Mouse (Mus musculus) heart, postnatal 25 days (tissue): ENCODE measurements at regions not wholly inside any gene's neighbourhood (a gene's known extent, or its start where the extent isn't known, plus 50 kb on each side); places are given as distances from the start of the nearest gene placed in this dataset.

Experiments
- DNase-seq: peaks from one replicate; pipeline ENCODE4 v3.0.0; 2022; ENCODE audit warnings: low spot score
- intact Hi-C: fragments of 180-260 bp; cut with DNase I; formaldehyde crosslinking; loops from one replicate; pipeline ENCODE4 v1.15.1; 2025

- no peak for DNase-seq
- intact Hi-C loops: no loop called here
Observed at GRCm38 (mm10) chr8:127958351-127959044, 399.9 kb upstream of the Nrp1 start.

- no peak for DNase-seq
- intact Hi-C loops: no loop called here
Observed at GRCm38 (mm10) chr8:127962862-127963261, 395.5 kb upstream of the Nrp1 start.

- intact Hi-C loops: no loop called here
- no peak for DNase-seq
Observed at GRCm38 (mm10) chr8:127963625-127964024, 394.8 kb upstream of the Nrp1 start.

GRCm38 (mm10) chr8:127964801-127965200 lies 393.6 kb upstream of the Nrp1 start:
- no peak for DNase-seq
- intact Hi-C loops: no loop called here

DNA sequence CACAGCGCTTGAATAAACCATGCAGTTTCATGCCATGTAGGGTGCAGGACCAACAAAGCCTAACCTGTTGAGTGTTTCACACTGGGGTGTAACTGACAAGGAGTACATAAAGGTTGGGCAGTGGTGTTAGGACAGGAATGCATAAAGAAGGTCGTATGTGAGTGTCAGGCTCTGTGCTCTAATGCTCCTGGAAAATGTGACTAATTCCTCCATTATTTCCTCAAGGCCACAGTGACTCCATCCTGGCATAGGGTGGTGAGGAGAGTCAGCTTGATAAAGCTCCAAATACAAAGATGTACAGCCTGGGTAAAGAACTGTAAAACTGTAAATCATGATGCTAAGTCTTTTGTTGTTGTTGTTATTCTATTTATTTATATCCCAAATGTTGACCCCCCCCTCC lies 393.1 kb upstream of the Nrp1 start:
- intact Hi-C loops: no loop called here
- no peak for DNase-seq

DNA sequence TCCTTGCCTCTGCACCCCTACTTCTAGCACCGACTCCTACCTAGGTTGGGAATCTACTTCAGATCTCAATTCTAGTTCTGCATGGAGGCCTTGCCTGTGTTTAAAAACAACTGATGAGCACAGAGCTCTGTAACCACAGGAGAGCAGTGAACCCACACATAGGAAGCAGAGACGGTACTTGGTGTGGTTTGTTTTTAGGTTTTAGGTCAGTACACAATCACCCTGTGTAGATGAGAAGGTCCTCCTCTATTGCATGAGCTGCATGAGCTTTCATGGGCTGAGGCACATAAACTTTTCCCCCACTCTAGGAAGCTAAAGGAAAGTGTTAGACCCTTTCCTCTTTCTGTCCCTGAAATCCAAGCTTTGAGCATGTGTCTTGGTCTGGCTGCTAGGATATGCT lies 390.4 kb upstream of the Nrp1 start:
- intact Hi-C loops: no loop called here
- DNase-seq: no peak

- intact Hi-C loops: no loop called here
- DNase-seq: no peak
Observed at GRCm38 (mm10) chr8:127973194-127973593, 385.2 kb upstream of the Nrp1 start.

GRCm38 (mm10) chr8:127977746-127978145 lies 380.7 kb upstream of the Nrp1 start:
- intact Hi-C loops: no loop called here
- no peak for DNase-seq

DNA sequence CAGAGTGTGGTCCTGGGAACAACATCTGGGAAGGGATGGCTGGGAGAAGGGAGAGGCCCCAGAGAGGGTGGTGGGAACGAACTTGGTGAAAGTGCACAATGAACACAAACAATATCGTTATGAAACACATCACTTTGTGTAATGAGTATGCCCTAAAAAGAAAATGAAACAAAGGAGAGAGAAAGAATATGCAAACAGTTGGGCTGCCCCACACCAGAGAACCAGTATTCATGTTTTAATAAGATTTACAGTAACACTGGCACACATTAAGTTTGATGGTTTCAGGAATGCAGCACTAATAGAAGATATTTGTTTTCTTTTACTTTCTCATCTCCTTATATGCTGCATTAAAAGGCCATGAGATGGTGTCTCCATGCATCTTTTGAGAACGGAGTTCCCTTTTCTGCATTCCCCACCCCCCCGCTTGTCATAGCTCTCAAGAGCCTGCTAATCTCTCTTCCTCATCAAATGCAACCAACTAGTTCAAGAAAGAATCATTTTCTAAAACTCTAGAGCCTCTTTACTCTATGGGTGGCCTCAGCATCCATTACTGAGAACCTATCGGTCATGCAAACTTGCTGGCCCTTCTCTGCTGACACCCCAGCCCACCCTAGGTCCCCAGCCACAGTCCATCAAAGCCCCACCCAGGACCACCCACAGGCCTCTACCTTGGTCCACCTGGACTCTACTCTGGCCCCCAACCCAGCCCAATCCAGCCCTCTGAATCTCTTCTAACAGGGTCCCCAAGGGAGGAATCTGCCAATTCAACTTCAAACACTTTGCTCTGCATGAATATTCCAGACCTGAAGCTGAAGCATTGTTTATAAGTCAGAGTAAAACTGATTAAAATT lies 379.0 kb upstream of the Nrp1 start:
- DNase-seq: no peak
- intact Hi-C loops: no loop called here

GRCm38 (mm10) chr8:127982165-127982564 lies 376.2 kb upstream of the Nrp1 start:
- DNase-seq: no peak
- intact Hi-C loops: no loop called here

DNA sequence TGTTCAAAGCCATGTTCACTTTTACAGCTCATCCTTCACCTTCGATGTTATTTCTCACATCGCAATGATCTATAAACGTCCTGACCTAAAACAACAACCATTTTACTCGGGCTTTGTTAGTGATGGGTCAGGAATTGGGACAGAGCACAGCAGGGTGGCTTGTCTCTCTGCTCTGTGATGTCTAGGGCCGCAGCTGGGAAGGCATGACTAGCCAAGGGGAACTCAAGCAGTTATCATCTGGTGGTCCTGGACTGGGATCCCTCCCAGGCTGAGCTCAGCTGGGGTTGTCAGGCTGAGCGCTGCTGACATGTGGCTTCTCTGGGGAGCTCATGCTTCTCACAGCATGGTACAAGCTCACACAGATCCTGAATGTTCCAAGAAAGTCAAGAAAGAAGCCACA lies 372.8 kb upstream of the Nrp1 start:
- intact Hi-C loops: loop anchor here (1.0 kb wide), 1 partner anchor 19 kb away; no protein-coding TSS in a partner anchor
- peak; percentile 6 for DNase-seq

DNA sequence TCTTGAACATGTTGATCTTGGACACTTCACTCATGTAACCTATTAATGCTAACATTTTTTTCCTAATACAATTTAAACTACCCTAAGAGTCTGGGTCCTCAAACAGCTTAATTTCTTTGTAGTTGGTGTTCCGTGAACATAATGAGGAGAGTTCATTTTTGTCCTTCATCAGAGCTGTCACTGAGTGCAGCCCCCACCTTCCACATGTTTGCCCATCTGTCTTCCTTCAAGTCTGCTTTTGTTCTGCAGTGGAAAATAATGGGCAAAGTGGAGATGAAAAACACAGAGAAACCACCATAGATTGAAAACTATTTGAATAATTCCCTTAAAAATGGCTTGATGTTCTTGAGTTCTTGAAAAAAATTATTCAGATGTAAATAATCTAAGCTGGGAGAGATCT lies 369.5 kb upstream of the Nrp1 start:
- intact Hi-C loops: no loop called here
- no peak for DNase-seq

- intact Hi-C loops: no loop called here
- DNase-seq: no peak
Observed at GRCm38 (mm10) chr8:127994898-127995297, 363.5 kb upstream of the Nrp1 start.

DNA sequence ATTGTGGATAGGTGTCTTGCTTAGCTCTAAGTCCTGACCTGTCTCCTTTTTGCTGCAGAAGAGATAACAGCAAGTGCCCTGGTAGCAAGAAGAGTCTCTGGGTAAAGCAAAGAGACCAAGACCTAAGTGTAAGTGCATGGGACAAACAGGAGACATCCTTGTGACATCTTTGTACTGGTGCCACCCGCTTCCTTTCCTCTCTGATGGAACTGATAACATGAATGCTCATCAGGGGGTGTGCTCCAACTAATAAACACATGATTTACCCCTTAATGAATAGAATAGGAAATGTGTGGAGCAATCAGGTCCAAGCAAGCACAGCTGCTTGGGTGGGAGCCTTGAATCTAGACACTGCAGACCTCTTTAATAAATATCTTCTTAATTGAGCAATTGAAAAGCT lies 362.9 kb upstream of the Nrp1 start:
- intact Hi-C loops: no loop called here

DNA sequence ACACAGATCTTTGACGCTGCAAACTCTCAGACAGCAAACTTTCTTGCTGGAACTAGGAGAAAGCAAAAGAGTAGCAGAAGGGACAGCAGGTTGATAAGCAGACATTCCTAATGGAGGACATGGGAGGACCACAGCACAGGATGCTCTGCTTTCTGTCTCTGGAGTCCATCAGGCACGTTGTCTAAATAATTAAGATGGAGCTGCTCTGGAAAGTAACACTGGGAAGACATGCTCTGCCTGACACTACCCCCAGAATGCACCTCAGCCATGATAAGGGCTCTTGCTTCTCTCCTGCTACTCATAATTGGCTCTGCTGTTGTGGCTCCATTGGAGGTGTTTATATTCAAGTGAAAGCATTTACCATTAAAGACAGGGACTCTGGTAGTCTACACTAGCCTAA lies 356.0 kb upstream of the Nrp1 start:
- no peak for DNase-seq
- intact Hi-C loops: no loop called here

More for the DNA sequence above, 362.9 kb upstream of the Nrp1 start:
- DNase-seq: no peak

GRCm38 (mm10) chr8:128002806-128003205 lies 355.6 kb upstream of the Nrp1 start:
- intact Hi-C loops: no loop called here
- no peak for DNase-seq

GRCm38 (mm10) chr8:128003385-128003784 lies 355.0 kb upstream of the Nrp1 start:
- DNase-seq: no peak
- intact Hi-C loops: no loop called here

GRCm38 (mm10) chr8:128003881-128004286 lies 354.5 kb upstream of the Nrp1 start:
- intact Hi-C loops: no loop called here
- DNase-seq: no peak

- no peak for DNase-seq
- intact Hi-C loops: no loop called here
Observed at GRCm38 (mm10) chr8:128009393-128010010, 348.9 kb upstream of the Nrp1 start.

GRCm38 (mm10) chr8:128017171-128017570 lies 341.2 kb upstream of the Nrp1 start:
- no peak for DNase-seq
- intact Hi-C loops: no loop called here

GRCm38 (mm10) chr8:128023661-128024060 lies 334.7 kb upstream of the Nrp1 start:
- DNase-seq: no peak
- intact Hi-C loops: no loop called here
